Mouse (Mus musculus): ENCODE measurements around the gene Dusp12.

Dusp12 gene

DNA sequence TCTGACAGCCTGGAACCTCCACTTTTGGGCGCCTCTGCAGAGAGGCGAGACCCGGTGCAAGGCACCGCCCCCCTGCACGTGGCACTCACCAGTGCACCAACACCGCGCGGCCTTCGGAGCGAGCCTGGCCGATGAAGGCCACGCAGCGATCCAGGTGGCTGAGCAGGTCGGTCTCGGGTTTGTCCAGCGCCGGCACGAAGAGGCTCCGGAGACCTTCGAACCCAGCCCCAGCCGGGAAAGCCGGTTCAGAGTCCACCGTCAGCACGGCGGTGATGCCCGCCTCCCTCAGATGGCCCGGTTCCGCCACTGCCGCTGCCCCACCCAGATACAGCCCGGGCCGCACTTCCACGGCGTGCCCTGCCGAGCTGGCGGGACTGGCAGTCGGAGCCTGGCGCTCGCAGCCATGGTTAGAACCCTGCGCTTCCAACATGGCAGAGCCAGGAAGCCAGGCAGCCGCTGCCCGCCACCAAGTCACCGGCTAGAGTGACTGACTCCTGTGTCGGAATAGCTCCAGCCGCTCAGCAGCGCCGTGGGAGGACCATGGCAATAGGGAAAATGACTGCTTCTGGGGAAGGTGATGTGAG lies at the start of gene Dusp12, which contains the start of gene Gm26620:
TSS of gene Dusp12 (minus strand) at position 563 of the 584 bp plus-strand sequence.
TSS of gene Gm26620 (plus strand) at position 88 of the 584 bp plus-strand sequence.
- DNase-seq = peak; percentile 83

DNA sequence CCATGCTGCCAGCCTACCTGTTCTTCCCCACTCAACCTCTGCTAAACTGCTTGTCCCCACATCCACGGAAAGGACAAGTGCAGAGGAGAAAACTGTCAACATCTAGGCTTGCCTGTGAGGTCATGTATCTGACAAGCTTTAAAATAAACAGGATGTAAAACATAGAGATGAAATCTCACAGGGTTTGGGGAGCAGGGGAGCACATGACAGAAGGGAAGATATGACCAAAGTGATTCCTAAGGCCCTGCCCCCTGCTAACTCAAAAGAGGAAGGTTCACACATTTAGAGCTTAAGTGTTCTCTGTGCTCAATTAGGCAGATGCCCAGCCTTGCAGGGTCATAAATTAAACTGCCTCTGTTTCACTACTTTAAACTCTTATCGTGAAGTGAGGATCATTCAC lies 49.0 kb upstream of the Dusp12 start:
- DNase-seq = no peak

DNA sequence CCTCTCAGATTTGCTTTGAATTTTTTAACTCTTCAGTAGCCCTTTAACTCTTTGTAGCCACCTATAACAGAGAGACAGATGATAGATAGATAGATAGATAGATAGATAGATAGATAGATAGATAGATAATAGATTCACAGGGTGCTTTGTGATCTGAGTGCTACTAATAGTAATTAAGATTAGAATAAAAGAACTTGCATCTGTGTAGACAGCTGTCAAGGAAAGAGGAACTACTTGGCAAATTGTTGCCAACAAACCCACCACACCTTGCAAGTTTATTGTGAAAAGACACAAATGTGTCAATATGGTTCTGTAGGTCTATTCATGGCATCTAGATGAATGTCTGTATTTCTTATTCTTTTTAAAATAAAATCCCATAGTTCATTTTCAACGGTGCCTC lies 48.6 kb upstream of the Dusp12 start:
- DNase-seq = no peak

DNA sequence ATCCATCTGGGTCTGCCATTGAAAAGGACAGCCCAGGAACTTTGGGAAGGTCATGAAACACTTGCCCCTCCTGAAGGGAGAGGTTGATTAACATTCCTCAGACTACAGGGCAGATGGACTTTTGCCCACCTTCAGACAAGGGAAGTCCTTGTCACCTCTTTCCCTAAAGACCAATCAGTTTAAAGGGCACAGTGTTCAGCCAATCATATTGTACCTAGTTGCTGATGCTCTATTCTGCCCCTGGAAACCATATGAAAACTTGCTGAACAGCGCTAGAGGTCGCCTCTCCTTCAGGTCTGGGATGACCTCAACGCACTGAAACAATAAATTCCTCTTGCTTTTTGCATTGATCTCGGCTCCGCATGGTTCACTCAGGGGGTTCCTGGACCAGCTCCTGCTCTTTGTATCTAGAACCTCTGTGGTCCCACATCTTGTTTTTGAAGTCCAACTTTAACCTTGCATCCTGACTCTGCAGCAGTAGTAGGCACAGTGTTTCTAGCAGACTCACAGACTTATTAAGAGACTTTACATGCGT lies 48.1 kb upstream of the Dusp12 start:
- no peak for DNase-seq

DNA sequence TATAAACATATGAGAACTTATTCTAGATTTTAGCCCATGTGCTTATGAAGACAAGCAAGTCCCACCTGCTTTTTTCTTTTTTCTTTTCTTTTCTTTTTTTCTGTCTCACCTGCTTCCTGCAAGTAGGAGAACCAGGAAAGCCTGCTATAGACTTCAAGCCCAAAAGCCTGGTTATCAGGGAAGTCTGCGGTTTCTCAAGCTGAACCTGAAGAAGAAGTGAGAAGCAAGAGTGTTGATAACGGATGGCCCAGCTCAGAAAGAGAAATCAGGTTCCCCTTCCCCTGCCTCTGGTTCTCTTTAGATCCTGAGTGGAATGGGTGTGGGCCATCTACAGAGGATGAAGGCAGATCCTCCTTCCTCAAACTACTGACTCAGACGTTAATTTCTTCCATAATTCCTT lies 46.7 kb upstream of the Dusp12 start:
- no peak for DNase-seq

DNA sequence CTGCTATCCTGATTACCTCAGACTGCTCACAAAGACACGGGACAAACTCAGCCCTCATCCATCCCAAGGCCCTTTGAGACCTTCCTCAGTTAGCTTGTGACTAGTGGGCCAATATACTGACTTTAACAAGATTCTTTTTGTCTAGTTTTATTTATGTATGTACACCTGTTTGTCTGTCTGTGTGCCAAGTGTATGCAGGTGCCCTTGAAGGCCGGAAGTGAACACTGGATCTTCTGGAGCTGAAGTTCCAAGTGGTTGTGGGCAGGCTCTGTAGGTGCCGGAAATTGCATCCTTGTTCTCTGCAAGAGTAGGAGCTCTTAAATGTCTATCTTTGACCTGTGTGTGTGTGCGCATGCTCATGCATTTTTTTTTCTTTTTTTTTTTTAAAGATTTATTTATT lies 43.9 kb upstream of the Dusp12 start:
- DNase-seq = no peak

DNA sequence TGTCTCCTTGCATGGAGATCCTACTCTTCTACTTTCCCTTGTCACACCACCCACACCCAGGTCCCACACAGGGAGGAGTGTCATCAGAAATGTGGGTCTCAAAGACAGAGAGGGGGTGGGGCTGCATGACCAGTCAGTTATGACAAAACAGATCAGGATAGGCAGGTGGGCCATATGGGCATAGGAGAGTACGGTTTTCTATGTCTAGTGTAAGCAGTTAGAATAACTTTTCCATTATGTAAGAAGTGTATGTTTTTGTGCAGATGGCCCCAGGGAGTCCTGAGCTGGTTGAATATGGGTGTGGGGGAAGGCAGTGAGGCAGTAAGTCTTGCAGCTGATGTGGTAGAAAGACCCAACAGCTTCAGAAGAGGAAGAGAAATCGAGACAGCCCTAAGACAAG lies 43.1 kb upstream of the Dusp12 start:
- DNase-seq = no peak

DNA sequence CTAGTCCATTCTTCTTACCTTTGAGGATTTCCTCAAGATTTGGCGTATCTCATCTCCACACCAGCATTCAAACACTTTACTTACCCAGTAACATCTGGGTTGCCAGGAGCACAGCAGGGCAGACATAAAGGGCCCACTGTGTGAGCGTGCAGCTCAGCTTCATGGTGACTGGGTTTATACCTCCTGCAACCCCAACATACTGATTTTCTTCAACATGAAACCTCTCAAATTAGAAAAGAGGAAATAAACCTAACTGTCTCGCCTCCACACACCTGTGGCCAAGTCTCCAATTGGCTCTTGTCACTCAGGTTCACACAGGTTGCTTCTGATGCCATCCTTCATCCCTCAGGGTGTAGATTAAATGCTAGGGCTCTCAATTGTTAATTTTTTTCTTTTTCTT lies 42.0 kb upstream of the Dusp12 start, which contains the start of gene Fcrla:
TSS of gene Fcrla (minus strand) at position 206 of the 400 bp plus-strand sequence.
- DNase-seq = no peak

DNA sequence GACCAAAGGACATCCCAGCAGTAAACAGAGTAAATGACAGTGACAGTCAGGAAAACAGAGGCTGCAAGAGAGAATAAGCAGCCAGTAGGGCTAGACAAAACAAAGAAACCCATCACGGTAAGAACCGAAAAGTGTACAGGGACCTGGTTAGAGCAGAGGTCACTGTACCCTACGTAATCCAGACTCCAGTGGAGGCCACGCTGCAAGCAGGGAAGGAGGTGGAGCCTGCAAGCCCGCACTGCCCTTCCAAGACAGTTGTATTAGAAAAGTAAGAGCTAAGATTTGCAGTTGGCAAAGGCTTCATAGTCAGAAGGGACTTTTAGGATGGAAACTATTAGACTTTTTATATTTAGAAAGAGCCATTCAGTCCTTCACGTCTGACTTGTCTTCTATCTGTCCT lies 41.6 kb upstream of the Dusp12 start:
- no peak for DNase-seq

DNA sequence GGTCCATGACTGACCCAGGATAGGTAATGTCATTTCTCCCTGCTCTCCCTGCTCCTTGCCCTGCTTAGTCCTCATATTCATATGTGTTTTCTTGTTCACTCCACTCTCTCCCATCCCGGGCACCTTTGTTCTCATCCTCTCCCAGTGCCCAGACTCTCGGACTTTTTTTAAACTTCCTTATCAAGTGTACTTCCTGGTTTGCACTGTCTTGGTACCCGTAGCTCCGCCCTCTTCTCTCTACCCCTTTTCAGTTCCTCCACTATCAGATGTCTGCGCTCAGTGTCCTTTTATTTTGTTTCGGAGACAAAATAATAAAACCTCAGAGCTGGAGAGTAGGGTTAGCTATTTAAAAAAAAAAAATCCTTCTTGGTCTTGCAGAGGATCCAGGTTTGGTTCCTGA lies 39.1 kb upstream of the Dusp12 start:
- no peak for DNase-seq

DNA sequence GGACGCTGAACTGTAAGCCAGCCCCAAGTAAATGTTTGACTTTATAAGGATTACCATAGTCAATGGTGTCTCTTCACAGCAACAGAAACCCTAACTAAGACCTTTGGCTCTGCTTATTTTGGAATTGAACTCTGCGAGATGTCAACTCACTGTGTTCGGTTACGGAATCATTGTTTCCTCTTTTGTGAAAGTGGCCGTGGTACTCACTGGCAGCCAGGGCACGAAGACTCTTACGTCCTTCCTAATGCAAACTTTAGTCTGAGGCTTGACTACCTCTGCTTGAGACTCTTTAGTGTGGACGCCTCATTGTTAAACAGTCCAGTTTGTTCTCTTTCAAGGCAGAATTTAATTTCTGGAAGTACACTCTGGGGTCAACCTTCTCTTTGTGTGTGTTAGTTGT lies 34.0 kb upstream of the Dusp12 start:
- DNase-seq = no peak

DNA sequence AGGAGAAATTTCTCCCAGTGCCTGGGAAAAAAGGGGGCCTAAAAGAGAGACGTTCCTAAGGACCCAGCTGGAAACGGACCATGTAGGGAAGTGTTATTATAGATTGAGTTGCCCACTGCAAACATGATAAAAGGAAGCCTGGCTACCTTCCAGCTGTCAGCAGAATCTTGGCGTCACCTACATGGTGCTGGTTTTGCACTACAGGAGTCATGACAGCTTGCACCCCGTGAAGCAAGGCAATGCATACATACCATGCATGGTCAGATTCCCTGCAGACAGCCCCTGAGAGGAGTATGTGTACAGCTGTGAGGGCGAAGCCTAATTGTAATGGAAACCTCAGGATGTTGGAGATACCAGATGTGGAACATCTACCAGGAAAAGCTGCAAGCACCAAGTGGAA lies 30.3 kb upstream of the Dusp12 start:
- DNase-seq = no peak

DNA sequence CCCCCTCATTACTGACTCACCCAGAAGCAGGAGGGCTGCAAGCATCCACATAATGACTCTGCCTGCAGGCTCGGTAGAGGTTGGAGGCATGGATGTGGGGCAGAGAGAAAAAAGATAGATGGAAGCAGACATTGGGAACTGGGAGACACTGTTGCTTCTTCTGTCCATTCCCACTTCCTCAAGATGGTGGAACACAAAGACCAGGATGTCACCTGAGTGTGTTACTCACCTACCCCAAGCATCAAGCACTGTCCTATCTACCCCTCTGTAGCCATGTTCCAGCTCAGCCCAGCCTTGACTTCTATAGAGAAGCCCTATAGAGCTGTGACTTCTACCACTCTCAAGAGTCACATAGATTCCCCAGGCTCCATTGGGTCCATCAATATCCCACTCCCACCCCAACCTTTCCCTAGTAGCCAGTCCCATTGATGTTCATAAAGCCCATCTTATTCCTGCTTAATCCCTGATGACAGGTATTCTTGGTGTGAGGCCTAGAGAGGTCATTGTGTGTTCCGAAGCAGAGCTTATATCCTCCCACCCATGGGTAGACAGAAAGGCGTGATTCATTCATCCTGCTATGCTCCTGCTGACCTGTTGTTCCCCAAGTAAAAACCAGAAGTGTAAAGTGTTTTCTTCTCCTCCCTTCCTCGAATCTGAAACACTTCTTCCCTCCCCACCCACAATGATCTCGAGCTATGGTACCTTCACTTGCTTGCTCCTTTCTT lies 27.7 kb upstream of the Dusp12 start, which contains the start of gene Fcrlb:
TSS of gene Fcrlb (minus strand) at position 51 of the 725 bp plus-strand sequence.
- DNase-seq = no peak

DNA sequence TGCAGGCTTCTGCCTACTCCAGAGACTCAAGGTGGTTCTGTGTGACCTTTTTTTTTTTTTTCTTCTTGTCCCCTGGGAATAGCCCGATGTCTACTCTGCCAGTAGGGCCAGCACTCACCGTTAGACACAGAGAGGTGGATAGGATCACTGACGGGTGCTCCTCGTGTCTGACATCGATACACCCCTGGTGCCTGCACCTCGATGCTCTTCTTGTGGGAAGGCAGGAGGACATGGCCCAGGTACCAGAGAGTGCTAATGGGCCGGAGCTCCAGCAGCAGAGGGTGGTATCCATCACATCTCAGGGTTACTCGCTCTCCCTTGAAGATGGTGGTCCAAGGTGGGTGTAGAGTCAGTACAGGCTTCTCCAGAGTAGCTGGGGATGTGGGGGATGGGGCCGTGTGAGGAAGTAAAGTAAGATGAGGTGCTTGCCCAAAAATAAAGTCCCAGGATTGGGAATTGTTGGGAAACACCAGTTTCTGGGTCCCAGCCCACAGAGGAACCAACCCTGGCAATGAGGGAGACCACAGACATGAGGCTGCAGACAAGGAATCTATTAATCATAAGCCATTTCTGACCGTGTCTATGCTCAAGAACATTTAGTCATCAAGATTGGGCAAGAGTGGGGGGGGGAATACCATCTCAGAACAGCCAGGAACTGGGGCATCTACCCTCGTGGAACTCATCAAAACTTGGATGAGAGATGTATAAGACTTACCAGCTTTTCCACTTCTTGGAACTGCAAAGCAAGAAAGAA lies 26.7 kb upstream of the Dusp12 start:
- no peak for DNase-seq

DNA sequence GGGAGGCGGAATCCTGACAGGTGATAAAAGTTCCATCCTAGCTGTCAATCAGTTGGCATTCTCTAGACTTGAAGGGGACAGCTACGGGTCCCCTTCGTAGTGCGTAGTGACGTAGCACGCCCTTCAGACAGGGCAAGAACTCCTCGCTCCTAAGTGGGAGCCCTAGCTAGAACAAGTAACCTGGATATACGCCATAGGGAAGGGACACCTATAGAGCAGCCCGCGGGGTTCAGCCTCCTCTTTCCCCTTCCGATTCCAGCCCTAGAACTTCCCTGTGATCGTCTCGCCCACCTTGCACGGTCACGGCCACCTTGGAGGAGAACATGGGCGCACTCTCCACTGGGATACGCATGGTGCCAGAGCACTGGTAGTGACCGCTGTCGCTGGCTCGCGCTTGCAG lies 23.0 kb upstream of the Dusp12 start:
- DNase-seq = peak; percentile 40

DNA sequence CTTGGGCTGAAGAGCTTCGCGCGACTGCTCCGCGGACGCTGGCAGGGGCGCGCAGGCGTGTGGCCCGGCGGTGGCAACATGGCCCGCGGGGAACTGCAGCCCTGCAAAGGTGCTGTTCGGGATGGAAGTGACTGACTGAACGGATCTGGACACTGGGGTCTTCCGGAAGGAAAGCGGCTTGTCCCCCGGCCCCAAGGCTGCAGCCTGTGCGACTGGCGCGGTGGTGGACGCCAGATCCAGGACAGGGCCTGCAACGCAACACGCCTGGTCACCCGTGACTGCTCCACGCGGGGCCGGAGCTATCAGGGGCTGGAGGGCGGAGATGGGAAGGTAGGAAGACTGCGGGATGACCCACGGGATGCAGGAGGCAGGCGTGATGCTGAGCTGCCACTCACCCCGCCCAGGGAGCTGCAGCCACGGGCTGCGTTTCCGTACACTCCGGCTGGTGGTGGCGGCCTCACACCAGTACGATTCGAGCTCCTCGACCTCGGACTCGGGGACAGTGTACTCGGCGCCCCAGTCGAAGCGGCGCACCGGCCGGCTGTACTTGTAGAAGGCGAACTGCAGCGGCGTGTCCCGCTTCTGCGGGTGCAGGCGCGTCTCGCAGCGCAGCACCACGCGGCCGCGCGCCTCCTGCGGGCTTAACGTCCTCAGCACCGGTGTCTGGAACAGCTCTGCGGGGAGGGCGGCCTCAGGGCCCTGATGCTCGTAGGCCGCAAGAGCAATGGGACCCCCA lies 22.3 kb upstream of the Dusp12 start:
- DNase-seq = peak; percentile 55

DNA sequence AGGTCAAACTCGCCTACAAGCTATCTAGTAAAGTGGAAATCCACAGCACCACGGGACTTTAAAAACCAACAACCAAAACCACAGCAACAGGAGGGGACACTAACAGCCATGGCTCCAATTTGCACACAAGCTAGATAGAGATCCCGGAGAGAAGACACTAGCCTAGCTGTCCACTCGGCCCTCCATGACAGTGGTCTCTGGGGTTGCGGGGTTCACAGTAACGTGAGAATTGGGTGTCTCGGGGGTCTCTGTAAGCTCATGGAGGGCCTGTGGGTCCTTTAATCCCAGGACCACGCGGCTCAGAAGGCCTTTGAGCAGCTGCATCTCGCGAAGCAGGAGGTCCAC lies 21.7 kb upstream of the Dusp12 start:
- peak; percentile 40 for DNase-seq

DNA sequence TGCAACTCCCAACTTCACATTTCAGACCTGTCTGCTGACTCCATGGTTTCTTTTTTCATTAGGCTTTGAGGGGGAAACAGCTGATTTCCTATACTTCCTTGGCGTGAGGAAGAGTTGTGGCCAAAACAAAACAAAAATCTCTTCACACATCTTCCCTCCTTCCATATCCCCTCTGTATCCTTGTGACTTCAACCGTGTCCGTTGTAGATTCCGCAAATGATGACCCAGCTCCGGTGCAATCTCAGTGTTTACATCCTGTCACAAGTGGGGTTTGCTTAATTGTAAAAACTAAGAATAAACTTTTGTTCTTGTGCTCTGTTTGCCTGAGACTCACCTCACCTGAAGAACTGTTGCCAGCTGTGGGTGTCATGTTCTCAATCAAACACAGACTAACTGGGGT lies 18.1 kb upstream of the Dusp12 start:
- no peak for DNase-seq

DNA sequence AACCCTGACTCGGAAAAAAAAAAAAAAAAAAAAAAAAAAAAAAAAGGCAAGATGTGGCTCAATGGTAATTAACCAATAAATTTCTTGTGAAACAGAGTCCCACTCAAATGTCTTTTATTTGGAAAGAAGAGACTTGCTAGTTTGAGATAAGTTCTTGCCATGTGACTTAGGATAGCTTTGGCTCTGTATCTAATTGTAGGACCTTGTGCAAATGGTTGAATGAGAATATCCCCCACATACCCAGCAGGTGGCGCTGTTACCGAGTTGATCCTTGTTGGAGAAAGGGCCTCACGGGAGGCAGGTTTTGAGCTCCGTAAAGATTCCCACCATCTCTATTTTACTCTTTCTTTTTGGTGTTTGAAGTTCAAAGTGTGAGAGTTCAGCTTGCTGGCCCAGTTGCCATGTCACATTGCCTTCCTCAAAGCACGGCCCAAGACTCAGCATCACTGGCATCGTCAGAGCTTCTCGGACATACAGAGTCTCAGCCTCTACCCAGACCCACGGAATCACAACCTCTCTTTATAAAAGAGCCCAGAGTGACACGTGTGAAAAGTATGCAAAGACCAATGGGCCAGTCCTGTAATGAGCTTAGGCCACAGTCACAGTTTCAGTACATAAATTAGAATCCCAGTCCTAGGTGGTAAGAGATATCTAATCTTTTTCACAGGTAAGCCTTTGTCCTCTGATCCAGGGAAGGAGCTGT lies 16.3 kb upstream of the Dusp12 start:
- DNase-seq = peak; percentile 83

DNA sequence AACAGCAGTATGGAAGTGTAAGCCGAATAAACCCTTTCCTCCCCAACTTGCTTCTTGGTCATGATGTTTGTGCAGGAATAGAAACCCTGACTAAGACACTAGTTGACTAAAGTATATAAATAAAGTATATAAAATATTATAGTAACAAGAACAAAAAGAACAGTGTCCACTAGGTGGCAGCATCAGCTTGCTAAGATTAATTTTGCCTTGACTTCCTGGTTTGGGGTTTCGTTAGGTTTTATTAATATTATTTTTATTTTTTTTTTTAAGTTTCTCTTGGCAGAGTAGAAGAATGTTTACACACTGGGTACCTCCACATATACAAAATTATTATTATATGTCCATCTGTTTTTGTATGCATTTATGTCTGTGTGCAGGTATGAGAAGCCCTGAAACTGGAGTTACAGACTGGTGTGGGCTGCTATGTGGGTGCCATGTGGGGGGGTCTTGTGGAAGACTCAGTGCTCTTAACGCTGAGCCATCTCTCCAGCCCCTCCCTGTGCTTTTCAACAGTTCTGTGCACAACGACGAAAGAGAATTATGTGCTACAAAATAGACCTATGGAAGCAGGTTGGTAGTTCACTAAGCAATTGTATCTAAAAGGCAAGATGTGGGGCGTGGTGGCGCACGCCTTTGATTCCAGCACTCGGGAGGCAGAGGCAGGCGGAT lies 15.6 kb upstream of the Dusp12 start:
- peak; percentile 47 for DNase-seq

DNA sequence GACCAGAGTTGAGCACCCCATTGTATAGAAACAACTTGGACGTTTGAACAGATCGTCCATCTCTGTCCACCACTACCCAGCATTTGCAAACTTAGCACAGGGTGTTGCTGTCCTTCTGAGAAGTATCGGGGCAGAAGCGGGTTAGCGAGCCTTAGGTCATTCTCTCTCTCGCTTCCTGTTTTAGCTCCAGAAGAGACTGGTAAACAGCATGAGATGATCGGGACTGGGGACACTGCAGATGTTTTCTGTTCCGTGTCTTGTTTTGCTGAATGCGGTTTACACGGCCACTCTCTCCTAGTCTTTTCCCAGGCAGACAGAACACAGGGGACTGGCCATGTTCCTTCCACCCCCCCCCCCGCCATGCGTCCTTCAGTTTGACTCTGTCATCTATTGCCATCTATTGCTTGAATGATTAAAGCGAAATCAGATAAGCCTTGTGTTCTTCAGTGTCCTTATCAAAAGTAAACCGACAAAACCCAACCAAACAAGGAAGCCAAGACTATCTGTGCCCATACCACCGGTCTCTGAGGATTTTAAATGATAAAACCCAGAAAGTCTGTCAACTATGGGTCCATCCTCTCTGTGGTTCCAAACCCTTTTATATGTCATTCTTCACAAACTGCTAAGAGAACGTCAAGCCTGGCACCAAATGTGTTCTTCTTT lies 13.2 kb upstream of the Dusp12 start:
- no peak for DNase-seq
